Mouse (Mus musculus): Measurements from ENCODE around the gene Lpgat1.
A peak's percentile ranks its signal among the peaks of the same experiment; 100 is the strongest.

The Lpgat1 gene

DNA sequence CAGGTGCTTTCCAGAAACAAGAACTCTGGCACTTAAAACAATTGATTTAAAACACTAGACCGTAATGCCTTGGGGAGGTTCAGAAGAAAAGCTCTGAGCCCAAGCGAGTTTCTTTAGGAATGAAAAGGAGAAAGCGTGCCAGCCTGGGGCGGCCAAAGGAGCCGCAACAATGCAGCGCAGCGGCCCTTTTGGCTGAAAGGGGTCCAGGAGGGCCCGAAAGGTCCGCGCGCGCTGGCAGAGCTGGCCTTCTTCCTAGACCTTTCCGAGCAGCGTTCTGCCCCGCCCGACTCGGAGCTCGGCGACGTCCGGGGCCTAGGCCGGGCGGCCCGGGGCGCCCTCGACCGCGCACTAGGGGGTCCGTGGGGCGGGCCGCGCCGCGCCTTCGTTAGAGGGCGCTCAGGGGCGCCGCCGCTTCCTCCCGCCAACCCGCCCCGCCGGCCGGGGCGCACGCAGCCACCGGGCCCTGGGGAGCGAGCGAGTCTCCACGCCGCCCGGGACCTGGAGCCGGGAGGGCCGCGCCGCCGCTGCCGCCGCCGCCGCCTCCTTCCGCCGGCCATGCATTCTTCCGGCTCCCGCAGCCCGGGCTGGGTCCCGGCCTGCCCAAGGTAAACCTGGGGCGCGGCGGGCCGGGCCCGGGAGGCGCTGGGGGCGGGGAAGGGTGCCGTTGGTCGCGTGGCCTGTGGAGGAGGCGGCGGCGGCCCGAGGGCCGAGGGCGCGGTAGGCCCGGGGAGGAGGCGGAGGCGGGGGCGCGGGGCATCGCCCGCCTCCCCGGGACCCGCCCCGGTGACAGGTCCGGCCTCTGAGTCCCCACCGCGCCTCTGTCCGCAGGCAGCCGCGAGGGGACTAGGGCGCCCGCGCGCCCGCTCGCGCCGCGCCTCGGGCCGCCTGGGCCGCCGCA, at the start of gene Lpgat1:
TSS of gene Lpgat1 (plus strand) at position 234 of the 898 bp plus-strand sequence.
- peak; percentile 79 to 89 for DNase-seq (ENCODE audit: low spot score in 2 of 2)

DNA sequence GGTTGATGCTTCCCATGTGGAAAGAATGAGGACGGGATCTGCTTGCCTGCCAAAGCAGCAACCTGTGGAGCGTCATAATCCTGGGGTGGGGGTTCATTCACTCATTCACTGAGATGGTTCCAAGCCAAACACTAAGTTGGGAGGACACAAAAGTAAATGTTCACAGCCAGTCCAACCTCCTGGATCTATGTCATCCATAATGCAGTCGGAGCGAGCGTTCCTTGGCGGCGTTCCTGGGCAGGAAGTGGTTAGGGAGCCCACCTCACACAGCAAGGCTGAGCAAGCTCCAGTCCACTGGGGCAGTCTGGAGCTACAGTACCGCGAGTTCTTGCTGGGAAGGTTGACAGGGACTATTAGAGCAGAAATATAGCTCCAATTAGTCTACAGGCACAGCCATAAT, 49.6 kb upstream of the Lpgat1 start:
- DNase-seq (ENCODE audit: low spot score in 2 of 2), result no peak

DNA sequence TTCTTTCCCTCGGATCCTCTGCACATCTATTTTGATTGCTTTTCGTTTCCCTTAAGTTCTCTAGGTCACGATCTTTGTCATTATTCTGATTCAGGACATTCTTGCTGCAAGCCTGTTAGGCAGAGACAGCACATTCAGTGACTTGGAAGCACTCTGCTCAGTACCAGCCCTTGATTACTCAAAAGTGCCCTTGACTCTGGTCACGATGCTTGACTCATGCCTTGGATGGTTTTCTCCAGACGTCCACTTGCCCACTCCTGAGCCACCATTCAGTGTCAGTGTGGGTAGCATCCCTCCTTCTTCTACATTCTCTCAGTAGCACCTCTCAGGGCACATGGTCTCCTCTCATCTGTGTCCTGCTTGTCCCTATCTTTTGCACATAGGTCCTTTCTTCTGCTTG, 43.6 kb upstream of the Lpgat1 start:
- DNase-seq (ENCODE audit: low spot score in 2 of 2), result no peak

GRCm38 (mm10) chr1:191681633-191682032, 36.0 kb upstream of the Lpgat1 start:
- no peak for DNase-seq (ENCODE audit: low spot score in 2 of 2)

GRCm38 (mm10) chr1:191687531-191687930, 30.1 kb upstream of the Lpgat1 start:
- DNase-seq (ENCODE audit: low spot score in 2 of 2), result no peak

- no peak for DNase-seq (ENCODE audit: low spot score in 2 of 2)
Observed at GRCm38 (mm10) chr1:191693231-191693630, 24.4 kb upstream of the Lpgat1 start.

DNA sequence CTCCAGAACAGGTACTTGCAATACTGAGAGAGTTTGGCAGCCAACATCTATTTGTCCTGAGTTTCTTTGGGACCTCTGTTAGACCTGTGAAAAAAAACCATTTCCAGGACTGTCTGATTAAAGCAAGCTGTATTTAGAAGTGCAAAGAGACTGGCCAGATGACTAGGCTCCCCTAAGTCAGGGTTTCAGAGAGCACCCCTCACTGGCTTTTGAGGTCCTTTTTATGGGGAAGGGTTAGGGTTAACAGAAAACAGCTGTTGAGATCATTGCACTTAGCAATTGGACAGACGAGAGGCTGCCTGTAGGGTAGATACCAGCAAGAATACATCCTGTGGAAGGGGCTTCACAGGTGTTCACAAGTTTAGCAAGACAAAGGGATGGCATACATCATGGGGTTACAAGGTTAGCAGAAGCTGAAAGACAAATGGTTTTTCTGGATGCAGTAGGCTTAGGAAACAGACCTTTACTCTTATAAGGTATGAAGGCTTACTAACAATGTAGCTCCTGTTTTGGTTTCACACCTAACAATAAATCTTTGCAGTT, 19.3 kb upstream of the Lpgat1 start:
- no peak for DNase-seq (ENCODE audit: low spot score in 2 of 2)

DNA sequence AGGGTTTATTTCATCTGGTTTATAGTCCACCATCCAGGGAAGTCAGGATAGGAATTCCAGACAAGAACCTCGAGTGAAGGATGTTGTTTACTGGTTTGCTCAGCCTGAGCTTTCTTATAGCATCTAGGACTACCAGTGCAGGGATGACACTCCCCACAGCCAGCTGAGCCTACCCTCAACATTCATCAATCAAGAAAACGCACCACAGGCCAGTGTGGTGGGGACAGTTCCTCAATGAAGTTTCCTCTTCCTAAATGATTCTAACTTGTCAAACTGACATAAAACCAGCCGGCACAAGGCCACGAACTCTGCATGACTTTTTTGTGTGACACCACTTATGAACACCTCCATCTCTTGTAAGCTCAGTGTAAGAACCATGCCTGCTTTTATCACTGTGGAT, 13.1 kb upstream of the Lpgat1 start:
- DNase-seq (ENCODE audit: low spot score in 2 of 2), result no peak

DNA sequence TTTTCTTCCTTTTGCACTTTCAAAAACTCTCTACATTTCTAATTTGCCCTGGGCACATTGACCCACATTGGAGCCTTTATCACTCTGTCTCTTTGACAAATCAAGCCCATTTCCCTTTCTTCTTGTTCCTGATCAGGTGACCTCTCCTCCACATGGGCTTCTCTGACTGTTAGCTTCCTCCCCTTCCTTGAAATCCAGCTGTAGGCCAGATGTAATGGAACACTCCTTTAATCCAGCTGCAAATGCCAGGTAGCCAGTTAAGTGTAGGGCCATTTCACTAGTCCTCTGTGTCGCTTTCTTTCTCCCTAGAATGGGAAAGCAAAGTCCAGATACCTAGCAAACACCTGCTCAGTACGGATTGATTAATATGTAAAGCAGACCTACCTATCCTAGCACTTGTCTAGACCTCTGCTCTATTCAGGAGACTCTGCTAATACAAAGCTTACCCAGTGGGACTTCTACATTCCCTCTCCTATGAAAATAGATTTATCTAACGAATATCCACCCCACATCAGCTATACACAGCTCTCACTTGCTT, 11.0 kb upstream of the Lpgat1 start:
- DNase-seq (ENCODE audit: low spot score in 2 of 2), result no peak

DNA sequence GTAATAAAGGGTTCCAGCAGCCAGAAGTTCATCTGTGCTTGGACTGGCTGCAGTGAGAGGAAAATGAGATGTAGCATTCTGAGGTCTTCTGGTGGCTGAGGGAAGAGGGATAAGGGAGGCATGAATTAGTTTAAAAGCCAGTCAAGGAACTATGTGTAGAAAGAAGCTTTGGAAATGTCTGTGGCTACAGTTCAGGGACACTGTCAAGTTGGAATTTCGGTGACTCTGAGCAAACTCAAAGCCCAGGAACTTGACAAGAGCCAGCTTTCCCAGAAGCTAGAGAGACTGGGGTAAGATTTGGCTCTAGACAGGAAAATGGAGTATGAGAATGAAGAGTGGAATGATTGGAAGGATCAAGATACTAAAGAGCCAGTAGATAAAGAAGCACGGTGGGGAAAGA, 7.8 kb upstream of the Lpgat1 start:
- DNase-seq (ENCODE audit: low spot score in 2 of 2), result no peak

GRCm38 (mm10) chr1:191712224-191712838, 5.3 kb upstream of the Lpgat1 start:
- DNase-seq (ENCODE audit: low spot score in 2 of 2), result no peak

- DNase-seq (ENCODE audit: low spot score in 2 of 2), result no peak
Observed at GRCm38 (mm10) chr1:191713813-191714212, 3.8 kb upstream of the Lpgat1 start.

DNA sequence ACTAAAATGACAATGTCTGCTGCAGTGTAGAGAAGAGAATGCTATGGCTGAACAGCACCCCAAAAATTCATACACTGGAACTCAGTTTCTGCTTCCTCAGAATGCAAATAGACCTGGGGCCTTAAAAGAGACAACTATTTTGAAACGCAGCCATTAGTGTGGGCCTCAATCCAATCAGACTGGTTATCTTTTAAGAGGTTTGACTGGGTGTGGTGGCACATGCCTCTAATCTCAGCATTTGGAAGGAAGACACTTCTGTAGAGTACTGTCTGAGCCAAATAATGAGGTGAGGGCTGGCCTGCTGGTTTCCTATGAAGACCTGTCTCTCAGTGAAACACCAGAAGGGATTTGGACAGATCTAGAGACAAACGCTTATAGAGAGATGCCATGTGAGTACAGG, 2.5 kb upstream of the Lpgat1 start:
- no peak for DNase-seq (ENCODE audit: low spot score in 2 of 2)

DNA sequence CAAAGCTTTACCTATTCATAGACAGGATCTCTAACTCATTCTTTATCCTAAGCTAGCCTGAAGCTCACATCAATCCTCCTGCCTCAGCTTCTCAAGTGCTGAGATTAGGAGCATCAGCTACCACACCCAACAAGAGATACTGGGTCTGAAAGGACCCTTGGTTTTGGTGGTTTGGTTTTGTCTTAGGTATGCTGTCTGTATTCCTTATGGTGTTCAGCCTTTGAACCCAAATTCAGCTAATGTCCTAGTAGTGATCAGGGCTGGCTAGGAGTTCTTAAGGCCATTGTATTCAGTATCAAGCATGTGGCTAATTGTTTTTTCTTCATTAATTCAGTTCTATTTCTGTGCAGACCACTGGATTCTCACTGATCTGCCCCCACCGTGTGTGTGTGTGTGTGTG, 493 bp upstream of the Lpgat1 start:
- no peak for DNase-seq (ENCODE audit: low spot score in 2 of 2)

DNA sequence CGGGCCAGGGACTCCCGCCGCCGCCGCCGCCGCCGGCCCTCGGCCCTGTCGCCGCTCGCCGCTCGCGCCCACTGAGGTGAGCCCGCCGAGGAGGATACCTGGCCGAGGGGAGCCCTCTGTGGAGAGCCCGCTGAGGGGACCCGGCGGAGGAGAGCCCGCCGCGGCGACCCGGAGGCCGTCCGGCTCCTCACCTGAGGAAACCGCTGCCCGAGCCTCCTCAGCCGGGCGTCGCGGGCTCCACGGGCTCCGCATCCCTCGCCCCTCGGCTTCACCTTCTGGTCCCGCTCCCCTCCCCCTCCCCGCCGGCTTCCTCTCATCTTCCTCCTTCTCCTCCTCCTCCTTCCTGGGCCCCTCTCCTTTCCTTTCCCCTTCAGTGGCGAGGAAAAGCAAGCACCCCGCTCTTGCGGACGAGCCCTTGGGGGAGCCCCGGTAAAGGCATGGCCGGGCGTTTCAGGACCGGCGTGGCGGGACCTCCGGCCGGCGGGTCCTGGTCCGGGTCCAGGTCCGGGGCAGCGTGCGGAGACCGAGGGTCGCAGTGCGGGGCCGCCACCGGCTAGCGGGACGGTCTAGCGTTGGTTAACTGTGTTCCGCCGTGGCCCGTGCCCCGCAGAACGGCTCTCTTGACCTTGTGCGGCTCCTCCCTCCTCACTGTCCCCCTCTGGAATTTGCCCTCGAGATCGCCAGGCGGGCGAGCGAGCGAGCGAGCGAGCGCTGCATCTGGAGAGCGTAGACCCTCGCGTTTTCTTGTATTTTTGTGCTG, 1.1 kb downstream of the Lpgat1 start:
- DNase-seq (ENCODE audit: low spot score in 2 of 2), result peak in 1 of 2 experiments; percentile 43

DNA sequence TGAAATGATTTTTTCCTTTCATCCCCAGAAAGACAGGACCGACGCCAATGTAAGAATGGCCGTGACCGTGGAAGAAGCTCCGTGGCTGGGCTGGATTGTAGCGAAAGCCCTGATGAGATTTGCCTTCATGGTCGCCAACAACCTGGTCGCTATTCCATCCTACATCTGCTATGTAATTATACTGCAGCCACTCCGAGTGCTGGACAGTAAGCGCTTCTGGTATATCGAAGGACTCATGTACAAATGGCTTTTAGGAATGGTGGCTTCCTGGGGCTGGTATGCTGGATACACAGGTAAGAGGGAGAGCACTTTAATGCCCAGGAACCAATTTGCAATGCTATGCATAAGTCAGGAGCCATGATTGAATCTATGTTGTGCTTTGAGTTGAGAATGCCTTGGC, 1.7 kb downstream of the Lpgat1 start:
- no peak for DNase-seq (ENCODE audit: low spot score in 2 of 2)

DNA sequence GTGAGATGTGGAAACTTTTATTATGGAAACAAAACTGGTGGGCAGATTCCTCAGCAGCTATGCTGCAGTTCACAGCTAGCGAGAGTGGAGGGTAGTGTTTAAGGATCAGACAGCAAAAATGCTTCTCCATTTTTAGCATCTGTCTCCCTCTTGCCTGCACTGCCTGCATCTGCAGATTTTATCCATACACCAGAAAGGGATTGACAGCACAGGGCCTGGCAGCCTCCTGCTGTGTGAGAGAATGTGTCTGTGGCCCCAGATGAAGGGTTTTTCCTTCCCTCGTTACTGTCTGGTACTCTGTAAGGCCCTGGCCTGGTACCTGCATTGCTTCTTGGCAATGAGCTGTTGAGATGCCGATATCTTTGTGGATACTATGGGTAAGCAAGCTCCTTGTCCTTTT, 2.8 kb downstream of the Lpgat1 start:
- DNase-seq (ENCODE audit: low spot score in 2 of 2), result no peak

DNA sequence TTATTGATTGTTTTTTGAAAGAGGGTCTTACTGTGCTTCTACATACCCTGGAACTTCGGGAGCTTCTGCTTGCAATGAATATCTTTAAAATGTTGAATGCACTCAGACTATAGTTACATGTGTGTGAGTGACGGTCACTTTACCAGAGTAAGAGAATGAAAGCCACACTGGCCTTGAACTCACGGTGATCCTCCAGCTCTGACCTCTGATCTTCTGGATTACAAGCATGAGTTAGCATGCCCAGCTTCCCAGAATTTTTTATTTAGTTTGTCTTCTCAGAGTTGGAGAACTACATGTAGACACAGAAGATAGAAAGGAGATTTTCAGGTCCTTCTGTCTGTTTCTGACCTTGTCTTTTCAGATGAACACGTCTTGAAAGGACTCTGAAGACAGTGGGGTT, 5.1 kb downstream of the Lpgat1 start:
- DNase-seq (ENCODE audit: low spot score in 2 of 2), result no peak

DNA sequence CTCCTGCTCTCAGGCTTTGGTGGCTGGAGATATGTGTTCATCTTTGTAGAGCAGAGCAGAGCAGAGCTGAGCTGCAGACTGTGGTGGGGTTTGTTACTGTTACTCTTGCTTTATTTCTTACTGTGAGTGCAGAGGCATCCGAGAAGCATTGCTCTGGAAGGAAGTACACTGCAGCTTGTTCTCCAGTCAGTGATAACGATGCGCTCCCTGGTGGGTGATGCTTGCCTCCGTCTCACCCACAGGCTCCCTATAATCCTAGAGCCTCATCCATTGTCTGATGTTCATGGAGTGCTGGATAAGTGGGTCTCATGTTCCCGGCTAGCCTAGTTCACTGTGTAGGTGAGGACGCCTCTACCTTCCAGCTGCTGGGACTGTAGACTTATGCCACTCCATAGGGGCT, 6.0 kb downstream of the Lpgat1 start:
- no peak for DNase-seq (ENCODE audit: low spot score in 2 of 2)

DNA sequence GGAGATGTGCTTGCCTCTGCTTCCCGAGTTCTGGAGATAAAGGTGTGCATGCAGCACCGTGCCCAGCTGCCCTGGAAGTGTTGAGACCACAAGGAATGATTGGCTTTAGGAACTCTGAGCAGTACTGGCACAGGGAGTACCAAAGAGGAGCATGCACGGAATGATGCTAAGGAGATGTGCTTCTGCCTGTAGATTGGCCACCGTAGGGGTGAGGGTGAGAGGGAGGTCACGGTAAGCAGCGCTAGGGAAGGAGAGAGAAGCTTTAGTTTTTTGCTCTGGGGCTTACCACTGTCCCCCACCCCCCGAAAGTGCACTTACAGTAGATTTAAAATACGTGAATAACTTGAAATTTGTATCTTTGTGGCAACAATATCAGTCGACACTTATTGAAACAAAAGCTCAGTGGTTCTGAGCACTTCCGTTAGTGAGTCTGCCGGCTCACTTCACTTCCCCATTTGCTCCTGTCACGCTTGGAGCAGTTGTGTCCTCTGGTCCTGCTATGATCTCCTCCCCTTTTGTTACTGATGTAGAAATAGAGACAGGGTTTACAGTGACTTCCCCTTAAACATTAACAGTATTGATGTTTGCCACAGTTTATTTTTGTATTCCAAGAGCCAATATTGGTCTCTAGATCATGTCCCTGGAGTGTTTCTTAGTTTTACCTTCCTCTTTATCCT, 6.9 kb downstream of the Lpgat1 start:
- DNase-seq (ENCODE audit: low spot score in 2 of 2), result no peak

DNA sequence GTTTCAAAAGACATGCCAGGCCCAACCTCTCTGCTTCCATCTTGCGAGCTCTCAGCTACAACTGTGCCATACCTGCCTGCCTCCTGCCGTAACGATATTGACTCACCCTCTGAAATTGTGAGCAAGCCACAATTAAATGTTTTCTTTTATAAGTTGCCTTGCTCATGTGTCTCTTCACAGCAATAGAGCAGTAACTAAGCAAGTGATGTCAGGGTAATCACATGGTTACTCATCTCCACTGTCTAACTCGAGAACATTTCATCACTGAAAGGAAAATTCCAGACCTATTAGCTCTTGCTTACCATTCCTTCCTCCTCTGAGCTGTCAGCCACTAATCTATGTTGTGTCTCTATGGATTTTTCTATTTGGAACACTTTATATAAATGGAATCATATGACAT, 15.0 kb downstream of the Lpgat1 start:
- DNase-seq (ENCODE audit: low spot score in 2 of 2), result no peak

All from urinary bladder, adult 18-20 months (tissue).